Mouse (Mus musculus) bone marrow, adult 2 months (tissue): Measurements from ENCODE around the gene Fahd1. TPM values are rescaled to one million over a fixed set of nuclear protein-coding genes. Genes with fewer than 3 reads are reported as not detected.
A peak's percentile ranks its signal among the peaks of the same experiment; 100 is the strongest.

ENCODE experiments used
- H3K27ac ChIP-seq: fragments of 200-500 bp; 2 replicates; pipeline ENCODE4 v1.5.1; 2012; ENCODE audit warnings: low read depth, mild to moderate bottlenecking, control low read depth, inconsistent platforms, low read length; ENCODE audit not compliant: control insufficient read depth, poor library complexity, insufficient read depth
- H3K4me1 ChIP-seq: fragments of 200-500 bp; 2 replicates; pipeline ENCODE4 v1.6.1; 2011; ENCODE audit warnings: low read length; ENCODE audit not compliant: control insufficient read depth, insufficient read depth
- H3K4me3 ChIP-seq: fragments of 200-500 bp; replicated peaks from 2 replicates; pipeline ENCODE3; 2011; ENCODE audit warnings: mild to moderate bottlenecking, low read depth, low read length, control low read depth; ENCODE audit not compliant: control insufficient read depth
- CTCF ChIP-seq: fragments of 200-500 bp; IDR thresholded peaks from 2 replicates; pipeline ENCODE4 v1.5.1; 2011; ENCODE audit warnings: low read length, control low read depth; ENCODE audit not compliant: control insufficient read depth, insufficient read depth
- POLR2A ChIP-seq: fragments of 200-500 bp; IDR thresholded peaks from 2 replicates; pipeline ENCODE4 v1.6.1; 2011; ENCODE audit warnings: low read depth, mild to moderate bottlenecking, control low read depth, low read length, borderline replicate concordance; ENCODE audit not compliant: control insufficient read depth
- WGBS: fragments of 180-500 bp; shearing (Covaris S2); methylation state at CpG from one replicate; pipeline ENCODE4 v1.1.7; 2018; 5-methylcytosine and 5-hydroxymethylcytosine counted together
- polyA plus RNA-seq: library from polyadenylated mRNA; stranded (reverse); fragments of >200 nt; gene quantifications from 2 replicates; pipeline ENCODE4 v1.2.4, GENCODE M21; 2011; ENCODE audit warnings: low replicate concordance; ENCODE audit not compliant: missing spikeins, insufficient read depth, insufficient read length

Gene Fahd1
- polyA plus RNA-seq, 1 experiment = 51.5 TPM

GRCm38 (mm10) chr17:24894995-24895547, 44.9 kb upstream of the Fahd1 start, which contains the start of the genes Eme2 and Mrps34:
TSS of gene Eme2 (minus strand) at chr17:24895087.
TSS of gene Mrps34 (plus strand) at chr17:24895116.
- WGBS = under 1% methylated on average over 62 of the region's 62 CpGs
- peak within 1 kb of the TSS; percentile 80 for H3K4me3 ChIP-seq
- H3K27ac ChIP-seq = peak within 1 kb of the TSS; percentile 83
- TF ChIP-seq POLR2A = peak; percentile 66; the same call in 1 of the 2 replicates
- TF ChIP-seq CTCF = no peak
- H3K4me1 ChIP-seq = no peaks in the 10 kb centered on the region; the same call in 1 of the 2 replicates

- WGBS = 10% methylated on average over 31 of the region's 31 CpGs
- TF ChIP-seq CTCF = no peak
- TF ChIP-seq POLR2A = no peak
- Histone ChIP-seq H3K4me3 (peak overlapping the region; percentile 80), H3K4me1 (no peaks in the 10 kb centered on the region; the same call in 1 of the 2 replicates), H3K27ac (peak overlapping the region; percentile 83)
Observed at GRCm38 (mm10) chr17:24894061-24894994, 44.2 kb upstream of the Fahd1 start.

DNA sequence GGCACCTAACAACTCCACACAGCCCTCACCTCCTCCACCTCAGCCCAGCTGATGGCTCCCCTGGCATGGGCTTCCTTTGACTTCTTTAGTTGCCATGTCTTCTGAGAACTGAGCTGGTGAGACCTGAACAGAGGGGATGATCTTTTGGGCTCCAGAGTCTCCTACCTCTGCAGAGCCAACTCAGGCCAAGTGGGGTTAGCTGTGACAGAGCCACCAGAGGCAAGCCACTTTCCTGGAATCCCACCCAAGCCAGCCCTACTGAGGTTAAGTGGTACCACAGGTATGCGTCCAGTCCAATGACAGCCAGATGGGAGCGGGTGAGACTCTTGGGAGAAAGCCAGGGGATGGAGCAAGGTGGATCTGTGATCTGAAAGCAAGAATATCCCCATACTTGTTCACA, 43.1 kb upstream of the Fahd1 start:
- no peak overlapping the region for H3K27ac ChIP-seq
- no peak overlapping the region for H3K4me3 ChIP-seq
- WGBS = 96% methylated on average over 2 of the region's 2 CpGs
- TF ChIP-seq CTCF (no peak), POLR2A (no peak)
- H3K4me1 ChIP-seq = no peaks in the 10 kb centered on the region; the same call in 1 of the 2 replicates

DNA sequence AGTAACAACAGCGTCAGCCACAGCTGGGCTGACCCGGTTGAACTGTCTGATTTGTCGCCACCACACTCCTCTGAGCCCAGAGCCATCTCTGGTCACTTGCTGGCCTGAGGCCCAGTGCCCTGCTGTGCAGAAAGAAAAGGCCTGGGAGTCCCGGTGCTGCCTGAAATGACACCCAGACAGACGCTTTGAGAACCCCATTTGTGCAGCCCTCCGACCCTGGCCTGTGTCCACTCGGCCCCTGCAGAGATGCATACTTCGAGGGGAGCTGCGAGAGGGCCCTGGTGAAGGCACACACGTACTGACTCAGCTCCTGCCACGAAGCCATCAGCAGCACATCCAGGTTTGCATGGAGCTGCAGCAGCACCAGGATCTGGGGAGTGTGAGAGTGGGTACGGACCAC, 42.6 kb upstream of the Fahd1 start:
- Histone ChIP-seq H3K4me3 (no peak overlapping the region), H3K4me1 (no peaks in the 10 kb centered on the region; the same call in 1 of the 2 replicates), H3K27ac (no peak overlapping the region)
- WGBS = 93% methylated on average over 12 of the region's 12 CpGs
- no peak for TF ChIP-seq POLR2A
- TF ChIP-seq CTCF = no peak

DNA sequence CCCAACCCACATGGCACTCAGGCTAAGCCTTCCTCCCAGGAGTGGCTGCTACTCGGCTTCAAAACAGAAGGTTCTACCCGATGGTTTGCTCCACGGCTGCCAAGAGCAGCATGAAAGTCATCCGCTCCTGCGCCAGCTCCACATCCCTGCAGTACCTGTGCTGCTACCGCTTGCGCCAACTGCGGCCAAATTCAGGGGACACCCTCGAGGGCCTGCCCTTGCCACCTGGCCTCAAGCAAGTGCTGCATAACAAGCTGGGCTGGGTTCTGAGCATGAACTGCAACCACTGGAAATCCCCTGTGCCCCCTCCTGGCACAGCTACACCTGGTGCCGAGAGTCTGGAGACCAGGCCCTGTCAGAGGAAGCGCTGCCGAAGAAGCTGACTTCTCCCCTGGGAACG, 41.2 kb upstream of the Fahd1 start:
- Histone ChIP-seq H3K4me3 (no peak overlapping the region), H3K4me1 (peaks cover 4% of the 10 kb centered on the region), H3K27ac (no peak overlapping the region)
- 85% methylated on average over 13 of the region's 13 CpGs for WGBS
- TF ChIP-seq CTCF (no peak), POLR2A (0 out of 2 replicates have a peak, but pooled peaks have one; percentile 4)

GRCm38 (mm10) chr17:24890151-24891092, 40.3 kb upstream of the Fahd1 start:
- H3K4me1 ChIP-seq = peaks cover 5% of the 10 kb centered on the region
- H3K27ac ChIP-seq = no peak overlapping the region
- 90% methylated on average over 19 of the region's 19 CpGs for WGBS
- H3K4me3 ChIP-seq = no peak overlapping the region
- TF ChIP-seq CTCF = no peak
- TF ChIP-seq POLR2A = 0 out of 2 replicates have a peak, but pooled peaks have one; percentile 14

GRCm38 (mm10) chr17:24888862-24889261, 38.7 kb upstream of the Fahd1 start:
- Histone ChIP-seq H3K4me3 (no peak overlapping the region), H3K4me1 (peaks cover 7% of the 10 kb centered on the region), H3K27ac (no peak overlapping the region)
- 87% methylated on average over 3 of the region's 3 CpGs for WGBS
- no peak for TF ChIP-seq POLR2A
- no peak for TF ChIP-seq CTCF
